Mouse (Mus musculus): Measurements from ENCODE around the gene Mrgbp.

The Mrgbp gene

DNA sequence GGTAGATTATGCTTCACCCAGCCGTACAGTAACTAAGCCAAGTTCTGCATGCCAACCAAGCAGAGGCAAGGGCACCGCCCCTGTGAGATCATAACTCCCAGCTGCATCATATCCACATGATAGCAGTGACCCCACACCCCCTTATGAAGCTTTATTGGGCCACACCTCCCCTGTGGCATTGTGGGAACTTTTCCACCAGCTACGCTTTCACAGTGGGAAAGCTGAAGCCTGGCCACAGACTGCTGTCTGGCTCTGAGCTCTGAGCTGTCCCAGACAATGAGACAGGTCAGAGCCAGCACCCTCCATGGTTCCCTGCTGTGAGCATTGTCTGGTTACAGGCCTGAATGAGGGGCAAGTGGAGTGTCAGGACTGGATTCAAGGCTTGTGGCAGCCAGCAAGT, at the start of gene Mrgbp:
Mrgbp (plus strand) TSS at position 303 of the 400 bp plus-strand sequence.
- DNase-seq, result peak; percentile 72

DNA sequence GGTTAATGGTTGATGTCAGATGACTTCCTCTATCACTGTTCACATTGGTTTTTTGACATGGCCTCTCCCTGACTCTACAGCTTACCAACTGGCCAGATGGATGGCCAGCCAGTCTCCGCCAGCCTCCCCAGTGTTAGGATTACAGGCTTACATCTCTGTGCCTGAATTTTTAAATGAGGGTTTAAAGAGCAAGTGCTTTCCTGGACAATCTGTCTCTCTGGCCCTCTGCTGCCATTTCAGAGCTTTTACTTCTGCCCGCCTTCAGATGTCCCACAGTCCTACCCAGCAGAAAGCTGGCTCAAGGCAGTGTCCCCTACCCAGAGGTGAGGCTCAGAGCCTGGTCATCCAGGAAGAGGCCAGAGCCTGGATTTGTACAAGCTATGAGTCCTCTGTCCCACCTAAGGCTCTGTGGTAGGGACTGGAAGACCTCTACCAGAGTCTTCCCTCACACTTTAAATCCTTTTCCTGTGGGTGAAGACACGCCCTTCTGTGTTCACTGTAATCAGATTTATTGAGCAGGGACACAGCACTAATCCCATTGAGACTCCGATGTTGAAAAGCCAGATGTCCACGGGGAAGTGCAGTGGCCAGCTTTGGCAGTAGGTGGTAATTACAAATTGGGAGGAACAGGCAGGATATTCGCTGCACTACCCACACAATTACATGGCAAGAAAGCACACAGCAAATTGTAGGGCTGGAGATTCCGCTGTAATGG, 49.3 kb upstream of the Mrgbp start:
- DNase-seq, result no peak

DNA sequence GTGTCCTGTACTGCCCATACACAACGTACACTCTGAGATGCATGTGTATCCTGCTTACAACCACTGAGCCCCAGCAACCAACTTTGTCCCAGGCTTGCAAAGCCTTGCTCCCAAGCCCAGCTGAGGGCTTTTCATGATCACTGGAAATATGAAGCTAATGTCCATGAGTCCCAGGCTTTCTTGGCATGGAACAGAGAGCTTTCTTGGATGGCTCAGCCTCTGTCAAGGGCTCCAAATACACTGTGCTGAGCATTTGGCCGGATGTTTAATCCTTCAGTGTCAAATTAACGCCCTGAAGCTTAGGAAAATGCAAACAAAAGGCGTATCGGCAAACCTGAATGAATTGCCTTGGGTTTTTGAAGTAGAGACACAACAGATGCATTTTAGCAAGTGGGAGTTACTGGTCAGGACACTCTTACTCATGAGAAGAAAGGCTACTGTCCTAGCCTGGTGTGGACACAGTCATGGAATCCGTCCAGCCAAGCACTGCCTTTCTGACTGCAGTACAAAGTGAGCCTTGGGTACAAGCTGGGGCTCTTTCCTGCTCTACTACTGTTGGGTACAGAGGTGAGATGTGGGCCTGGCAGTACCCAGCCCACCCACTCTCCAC, 48.6 kb upstream of the Mrgbp start:
- peak; percentile 5 for DNase-seq

DNA sequence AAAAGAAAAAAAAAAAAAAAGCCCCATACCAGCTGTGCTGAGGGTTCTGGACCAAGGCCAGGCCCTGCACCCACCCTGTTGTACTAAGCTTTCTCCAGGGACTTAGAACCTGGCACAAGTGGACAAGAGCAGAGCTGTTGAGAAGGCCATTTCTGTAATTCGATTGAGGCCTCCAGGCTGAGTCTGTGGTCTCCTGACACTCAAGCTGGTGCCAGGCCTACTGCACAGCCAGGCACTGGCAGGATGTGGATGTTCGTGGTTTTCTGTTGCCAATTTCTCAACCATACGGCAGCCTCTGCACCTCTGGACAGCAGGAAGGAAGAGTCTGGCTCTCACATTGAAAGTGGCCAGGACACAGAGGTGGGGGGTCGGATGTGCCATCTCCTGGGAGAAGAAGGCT, 47.9 kb upstream of the Mrgbp start:
- DNase-seq, result no peak

DNA sequence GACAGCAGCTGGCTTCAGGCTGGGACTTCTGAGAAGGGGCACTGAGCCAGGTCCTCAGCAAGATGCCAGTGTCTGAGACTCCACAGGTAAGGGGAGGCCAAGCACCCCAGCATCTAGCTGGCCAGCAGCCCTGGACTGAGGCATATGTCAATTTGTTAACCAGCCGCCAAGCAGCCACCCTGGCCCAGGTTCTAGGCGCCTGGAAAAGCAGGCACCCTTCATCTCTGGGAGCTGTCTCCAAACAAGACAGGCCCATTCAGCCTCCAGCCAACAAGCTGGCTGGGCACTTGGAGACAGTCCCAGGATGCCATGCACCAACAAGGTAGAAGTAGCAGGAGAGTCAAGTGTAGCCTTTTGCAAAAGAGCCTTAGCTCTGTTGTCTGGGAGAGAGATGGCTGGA, 37.4 kb upstream of the Mrgbp start:
- DNase-seq, result no peak

DNA sequence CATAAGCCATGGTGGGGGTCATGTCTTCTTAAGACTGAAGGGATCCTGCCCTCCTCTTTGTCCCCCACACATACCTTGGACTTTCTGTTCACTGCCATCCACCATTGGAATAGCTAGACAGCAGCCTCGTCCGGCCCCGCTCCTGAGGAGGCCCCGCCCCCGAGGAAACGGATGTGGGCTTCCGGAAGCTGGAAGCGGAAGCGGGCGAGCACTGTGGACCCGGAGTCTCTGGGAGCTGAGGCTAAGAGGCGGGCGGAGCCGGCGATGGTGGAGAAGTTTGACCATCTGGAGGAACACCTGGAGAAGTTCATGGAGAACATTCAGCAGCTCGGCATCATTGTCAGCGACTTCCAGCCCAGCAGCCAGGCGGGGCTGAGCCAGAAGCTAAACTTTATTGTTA, 36.1 kb upstream of the Mrgbp start:
- no peak for DNase-seq

DNA sequence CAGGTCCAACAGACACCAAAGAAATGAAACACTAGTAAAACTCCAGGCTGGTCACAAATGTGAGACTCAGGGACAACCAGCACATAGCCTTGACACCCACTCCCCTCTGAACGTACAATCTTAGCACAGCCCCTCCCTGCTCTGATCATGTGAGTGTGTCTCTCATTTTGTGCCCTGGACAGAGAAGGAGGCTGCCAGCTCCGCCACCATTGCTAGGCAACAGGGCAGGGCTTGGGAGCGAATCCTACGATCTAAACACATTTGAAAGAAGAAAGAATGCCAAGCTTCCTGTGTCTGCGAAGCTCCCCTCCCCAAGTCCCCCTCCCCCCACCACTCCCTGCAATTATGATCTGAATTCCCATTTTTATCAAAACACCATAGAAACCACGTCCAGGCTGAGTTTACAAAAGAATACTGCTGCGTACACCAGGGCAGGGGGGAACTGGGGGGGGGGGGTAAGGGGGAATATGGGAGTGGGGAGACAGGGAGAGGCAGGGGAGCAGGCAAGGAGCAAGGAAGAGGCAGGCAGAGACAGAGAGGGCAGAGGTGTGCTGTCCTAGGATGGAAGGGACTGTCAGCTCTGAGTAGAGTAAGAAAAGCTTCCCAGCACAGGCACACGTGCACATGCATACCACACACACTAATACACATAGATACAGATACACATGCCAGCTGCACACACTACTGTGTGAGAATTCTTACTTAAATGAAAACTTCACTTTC, 33.6 kb upstream of the Mrgbp start:
- DNase-seq, result peak; percentile 6

DNA sequence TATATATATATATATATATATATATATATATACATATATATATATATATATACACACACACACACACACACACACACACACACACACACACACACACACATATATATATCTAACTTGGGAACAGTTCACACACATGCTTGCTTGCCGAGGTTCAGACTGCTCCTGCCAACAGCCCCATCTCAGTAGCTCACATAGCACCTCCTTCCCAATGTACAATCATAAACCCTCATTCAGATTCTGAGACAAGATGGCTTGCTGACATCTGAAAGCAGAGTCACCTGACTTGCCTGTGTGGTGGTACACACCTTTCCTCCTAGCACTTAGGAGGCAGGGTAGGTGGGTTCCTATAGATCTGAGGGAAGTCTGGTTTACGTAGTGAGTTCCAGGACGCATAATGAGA, 28.8 kb upstream of the Mrgbp start:
- DNase-seq, result no peak

DNA sequence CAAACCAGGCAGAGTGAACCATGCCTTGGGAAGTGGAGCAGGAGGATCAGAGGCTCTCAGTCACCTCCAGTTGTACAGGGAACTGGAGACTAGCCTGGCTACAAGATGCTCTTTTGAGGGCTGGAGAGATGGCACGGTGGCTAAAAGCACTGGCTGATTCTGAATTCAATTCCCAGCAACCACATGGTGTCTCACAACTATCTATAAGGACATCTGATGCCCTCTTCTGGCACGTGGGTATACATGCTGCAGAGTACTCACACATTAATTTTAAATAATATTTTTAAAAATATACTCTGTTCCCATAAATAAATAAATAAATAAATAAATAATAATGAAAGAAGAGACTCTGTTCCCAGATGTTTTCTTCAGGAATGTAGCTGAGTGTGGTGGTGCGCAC, 25.9 kb upstream of the Mrgbp start:
- no peak for DNase-seq

DNA sequence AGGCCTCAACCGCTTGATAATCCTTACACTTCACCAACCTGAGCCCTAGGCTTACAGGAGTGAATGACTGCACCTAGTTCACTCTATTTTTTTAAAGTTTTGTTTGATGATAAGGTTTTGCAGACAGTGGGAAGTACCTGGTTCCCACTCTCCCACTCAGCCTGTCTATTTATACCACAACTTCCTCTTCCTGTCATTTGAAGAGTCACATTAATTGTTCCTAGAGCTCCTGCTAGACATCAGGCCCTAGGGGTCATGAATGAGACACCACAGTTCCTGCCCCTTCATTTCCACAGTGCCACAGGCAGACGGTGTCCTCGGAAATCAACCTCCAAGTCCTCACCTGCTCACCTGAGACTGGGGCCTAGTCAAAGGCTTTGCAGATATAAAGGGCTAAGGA, 24.6 kb upstream of the Mrgbp start:
- DNase-seq, result no peak

DNA sequence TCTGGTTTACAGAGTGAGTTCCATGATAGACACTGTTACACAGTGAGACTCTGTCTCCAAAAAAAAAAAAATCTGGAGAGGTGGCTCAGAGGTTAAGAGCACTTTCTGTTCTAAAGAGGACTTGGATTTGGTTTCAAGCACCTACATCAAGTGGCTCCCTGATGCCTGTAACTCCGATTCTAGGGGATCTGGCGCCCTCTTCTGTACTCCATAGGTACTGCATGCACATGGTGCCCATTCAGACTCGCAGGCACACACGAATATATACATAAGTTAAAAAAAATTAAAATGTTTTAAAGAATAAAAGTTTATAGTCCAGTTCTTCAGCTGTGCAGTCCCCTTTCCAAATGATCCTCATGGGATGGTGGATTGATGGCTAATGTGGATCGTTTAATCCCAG, 20.9 kb upstream of the Mrgbp start:
- DNase-seq, result no peak

DNA sequence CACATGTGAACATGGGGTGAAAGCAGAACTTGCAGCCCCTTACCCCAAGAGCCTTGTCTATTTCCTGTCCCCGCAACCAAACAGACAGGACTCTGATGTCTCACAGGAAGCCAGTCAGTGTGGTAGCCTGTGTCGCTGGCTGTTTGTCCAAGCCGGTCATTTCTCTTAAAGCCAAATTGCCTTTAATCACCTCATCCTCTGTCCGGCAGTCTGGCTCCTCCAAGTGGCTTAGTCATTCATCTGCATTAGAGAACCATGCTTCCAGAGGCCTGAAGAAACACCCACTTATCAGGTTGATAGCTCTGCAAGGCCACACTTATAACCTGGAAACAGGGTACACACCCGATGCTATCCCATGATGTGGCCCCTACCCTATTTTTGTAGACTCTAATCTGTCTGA, 19.0 kb upstream of the Mrgbp start:
- DNase-seq, result no peak

DNA sequence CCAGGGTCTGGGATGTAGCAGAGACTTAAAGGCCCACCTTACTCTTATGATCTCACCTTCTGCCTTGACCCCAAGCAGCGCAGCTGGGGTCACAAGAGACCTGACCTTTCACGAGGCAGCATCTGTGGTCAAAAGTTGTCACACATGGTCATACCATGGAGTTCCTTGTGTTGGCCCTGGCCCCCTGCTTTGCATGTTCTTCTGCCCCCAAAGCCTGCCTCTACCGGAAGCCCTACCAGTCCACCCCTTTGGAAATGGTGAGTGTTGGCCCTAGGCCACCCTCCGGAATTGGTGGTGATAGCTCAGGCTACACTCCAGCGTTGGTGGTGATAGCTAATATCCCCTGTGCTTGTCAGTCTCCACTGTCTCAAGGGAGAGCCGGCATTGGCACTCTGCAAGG, 17.8 kb upstream of the Mrgbp start:
- DNase-seq, result no peak

DNA sequence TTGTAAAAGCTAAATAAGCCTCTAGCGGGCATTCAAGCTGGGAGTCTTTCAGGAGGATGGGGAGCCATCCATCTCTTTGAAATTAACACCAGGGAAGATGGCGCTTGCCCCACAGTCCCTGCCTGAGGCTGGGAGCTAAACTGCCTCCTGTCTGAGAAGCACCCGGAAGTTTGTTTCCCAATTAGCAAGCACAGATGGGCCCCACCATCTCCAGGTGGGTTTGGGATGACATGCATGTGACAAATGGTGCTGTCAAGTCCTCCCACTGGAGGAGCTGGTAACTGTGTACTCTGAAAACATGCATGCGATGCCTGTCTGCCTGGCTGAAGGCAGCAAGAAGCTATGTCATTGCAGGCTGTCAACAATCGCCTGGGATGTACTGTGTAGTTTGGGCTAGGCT, 17.3 kb upstream of the Mrgbp start:
- DNase-seq, result no peak

DNA sequence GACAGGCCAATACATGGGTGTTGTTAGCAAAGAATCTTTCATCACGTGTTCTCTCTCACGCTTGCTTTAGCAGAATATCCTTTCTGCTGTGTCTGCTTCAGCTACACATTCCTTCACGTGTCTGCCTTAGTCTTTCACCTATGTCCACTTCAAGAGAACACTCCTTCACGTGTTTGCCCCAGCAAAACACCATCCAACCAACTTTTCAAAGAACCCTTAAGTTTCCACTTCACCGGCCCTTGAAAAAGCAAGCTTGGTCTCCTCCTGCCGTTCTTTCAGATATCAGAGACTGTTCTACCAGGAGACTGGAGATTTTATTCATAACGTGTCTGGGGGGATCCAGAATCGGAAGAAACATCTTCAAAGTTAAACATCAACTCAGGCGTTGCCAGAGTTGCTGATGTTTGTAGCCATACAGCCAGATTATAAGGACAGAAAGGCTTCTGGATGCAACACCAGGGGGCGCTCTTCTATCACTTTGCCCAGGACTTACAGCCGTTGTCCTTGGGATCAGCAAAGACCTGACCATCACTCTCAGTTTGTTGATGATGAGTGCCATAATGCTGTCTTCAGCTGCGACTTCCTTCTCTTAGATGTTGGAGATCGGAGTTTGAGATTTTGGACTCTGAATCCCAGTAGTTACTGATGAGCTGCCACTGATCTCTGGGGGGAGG, 14.7 kb upstream of the Mrgbp start:
- DNase-seq, result peak; percentile 71

DNA sequence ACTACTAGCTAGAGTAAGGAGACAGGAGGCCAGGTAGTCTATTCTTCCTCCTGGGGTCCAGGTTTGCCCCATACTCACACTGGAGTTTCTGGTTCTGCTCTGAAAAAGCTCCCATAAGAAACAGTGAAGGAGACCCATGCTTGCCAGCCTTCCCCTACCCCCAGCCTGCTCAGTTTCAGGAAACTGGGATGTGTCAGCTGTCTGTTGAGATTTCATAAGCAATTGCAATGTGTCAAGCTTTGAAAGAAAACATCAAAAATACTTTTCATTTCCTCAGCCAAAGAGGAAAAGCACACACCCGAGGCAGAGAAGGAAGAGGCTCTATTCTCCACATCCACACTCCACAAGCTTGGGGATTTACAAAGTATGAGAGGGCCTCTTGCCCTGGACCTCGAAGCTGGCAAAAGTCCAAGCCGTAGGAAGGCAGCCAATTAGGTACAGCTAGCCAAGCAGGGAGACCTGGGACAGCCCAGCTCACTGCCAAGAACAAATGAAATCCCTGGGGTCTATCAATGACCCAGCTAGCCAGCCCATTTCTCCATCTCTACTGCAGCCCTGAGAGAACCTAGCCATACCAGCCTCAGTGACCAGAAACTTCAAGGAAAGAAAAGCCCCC, 12.0 kb upstream of the Mrgbp start:
- peak; percentile 63 for DNase-seq

DNA sequence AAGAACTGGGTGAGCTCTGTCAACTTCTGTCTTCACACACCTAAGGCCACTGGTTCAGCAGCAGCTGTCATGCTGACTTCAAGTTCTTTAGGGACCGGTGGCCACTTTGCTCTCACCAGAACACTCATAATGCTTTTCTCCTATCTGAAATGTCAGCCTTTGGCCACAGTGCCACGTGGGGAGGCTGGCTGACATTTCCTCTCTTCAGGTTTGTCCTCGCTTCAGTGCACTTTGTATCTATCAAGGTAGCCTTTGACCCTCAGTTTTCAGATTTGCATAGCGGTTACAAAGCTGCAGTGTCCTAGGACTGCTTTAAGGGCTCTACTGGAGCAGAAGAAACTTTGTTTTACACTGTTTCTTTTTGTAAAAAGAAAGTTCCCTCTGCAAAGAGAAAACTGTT, 4.6 kb upstream of the Mrgbp start:
- no peak for DNase-seq

DNA sequence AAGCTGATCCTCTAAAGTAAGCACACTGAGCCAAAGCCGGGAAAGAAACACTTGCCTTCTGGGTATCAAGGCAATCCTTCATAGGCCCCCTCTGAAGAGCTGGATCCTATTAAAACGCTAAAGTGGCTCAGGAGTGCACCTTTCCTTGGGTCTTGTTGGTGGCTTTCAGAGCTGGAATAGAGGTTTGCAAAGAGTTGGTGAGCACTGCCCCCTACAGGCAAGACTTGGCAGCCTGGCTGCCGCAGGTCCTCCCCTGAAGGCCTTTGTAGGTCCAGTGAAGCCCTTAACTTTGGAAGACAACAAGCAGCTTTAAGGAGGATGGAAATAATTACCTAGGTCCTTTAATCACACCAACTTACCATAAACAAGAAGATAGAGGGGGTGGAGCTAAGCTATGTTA, 2.4 kb upstream of the Mrgbp start:
- DNase-seq, result peak; percentile 80

DNA sequence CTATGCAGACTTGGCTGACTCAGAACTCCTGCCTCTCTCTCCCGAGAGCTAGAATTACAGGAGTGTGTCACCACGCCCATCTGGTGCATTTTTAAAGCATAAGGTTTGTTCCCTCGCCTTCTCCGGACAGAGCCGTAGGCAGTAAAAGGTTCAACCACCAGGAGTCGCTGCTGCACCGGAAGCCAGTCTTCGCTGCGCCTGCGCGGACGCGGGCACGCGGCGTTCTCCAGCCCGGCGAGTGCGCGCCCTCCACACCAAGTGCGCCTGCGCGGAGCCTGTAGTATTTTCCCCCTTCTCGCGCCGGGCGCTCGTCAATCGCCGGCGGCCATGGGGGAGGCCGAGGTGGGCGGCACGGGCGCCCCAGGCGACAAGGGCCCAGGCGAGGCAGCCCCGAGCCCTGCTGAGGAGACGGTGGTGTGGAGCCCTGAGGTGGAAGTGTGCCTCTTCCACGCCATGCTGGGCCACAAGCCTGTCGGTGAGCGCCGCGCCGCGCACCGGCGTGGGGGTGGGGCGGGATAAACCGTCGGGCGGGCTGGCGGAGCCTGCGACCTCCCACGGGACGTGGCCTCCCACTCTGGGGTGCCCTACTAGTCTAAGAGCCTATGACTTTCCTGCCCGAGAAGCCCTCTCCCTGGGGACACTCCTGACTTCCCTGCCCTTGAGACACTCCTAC, 1.5 kb downstream of the Mrgbp start:
- peak; percentile 97 for DNase-seq

DNA sequence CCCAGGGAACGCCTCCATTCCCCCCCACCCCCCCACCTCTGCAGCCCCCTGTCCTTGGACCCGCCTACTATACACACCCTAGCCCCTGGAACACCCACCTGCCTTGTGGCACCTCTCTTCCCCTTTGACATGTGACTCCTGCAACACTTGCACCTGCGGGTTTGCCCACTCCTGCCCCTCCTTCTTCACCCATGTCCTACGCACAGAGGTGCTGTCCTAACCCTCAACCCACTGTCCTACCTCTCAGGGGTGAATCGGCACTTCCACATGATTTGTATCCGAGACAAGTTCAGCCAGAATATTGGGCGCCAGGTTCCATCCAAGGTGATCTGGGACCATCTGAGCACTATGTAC, 2.0 kb downstream of the Mrgbp start:
- no peak for DNase-seq

DNA sequence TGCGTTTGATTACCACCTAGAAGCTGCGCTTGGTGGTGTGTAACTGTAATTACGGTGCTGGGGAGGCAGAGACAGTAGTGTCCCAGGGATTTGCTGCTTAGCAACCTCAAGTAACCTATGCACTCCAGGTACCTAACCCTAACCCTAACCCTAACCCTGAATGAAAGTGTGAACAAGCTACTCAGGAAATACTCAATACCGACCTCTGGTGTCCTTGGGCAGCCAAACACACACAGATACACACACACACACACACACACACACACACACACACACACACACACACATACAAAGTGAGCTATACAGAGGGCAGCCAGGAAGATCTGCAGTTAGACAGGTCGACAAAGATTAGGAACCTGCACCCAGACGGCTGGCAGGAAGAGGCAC, 7.6 kb downstream of the Mrgbp start:
- DNase-seq, result no peak

DNA sequence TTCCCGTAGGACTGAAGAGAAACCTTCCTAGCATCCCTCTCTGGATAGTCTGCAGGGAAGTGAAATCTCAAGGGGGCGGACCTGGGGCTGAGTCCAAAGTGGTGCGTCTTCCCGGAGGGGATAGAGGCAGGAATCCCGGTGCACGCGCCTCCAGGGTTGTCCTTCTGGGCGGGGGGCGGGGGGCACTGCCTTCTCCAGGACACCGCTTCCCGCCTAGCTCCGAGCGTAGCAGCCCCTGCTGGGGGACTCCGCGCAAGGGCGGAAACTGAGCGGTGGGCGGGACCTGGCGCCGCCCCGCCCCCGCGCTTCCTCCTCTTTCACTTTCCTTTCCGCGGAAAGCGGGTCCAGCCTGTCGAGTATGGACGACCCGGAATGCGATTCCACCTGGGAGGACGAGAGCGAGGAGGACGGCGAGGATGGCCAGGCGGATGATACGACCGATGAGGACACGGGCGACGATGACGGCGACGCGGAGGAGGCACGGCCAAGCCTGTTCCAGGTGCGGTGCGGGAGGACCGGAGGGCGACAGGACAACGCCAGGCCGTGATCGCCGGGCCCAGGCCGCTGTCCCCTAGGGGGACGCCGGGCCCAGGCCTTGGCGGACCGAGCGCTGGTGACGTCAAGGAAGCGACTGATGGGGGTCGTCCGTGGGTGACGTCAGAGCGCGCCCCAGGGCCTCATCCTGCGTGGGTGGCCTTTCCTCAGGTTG, 8.2 kb downstream of the Mrgbp start, which contains the start of gene Ogfr:
Ogfr (plus strand) TSS at position 123 of the 709 bp plus-strand sequence.
- DNase-seq, result peak; percentile 88
